Mouse (Mus musculus): ENCODE results near the gene Il12a.

The Il12a gene

GRCm38 (mm10) chr3:68690344-68690743, at the start of gene Il12a:
TSS of gene Il12a (plus strand) at chr3:68690644.
- DNase-seq = no peak

GRCm38 (mm10) chr3:68642935-68643334, 47.5 kb upstream of the Il12a start:
- no peak for DNase-seq

GRCm38 (mm10) chr3:68646387-68647130, 43.9 kb upstream of the Il12a start:
- DNase-seq = peak in 1 of 2 experiments; percentile 49

- DNase-seq = no peak
Measured at GRCm38 (mm10) chr3:68647282-68647681, 43.2 kb upstream of the Il12a start.

GRCm38 (mm10) chr3:68650251-68650650, 40.2 kb upstream of the Il12a start:
- no peak for DNase-seq

GRCm38 (mm10) chr3:68656607-68657352, 33.7 kb upstream of the Il12a start:
- DNase-seq = no peak

- no peak for DNase-seq
Measured at GRCm38 (mm10) chr3:68657589-68658245, 32.7 kb upstream of the Il12a start.

- no peak for DNase-seq
Measured at GRCm38 (mm10) chr3:68659996-68660395, 30.4 kb upstream of the Il12a start.

GRCm38 (mm10) chr3:68660538-68660937, 29.9 kb upstream of the Il12a start:
- DNase-seq = no peak

- no peak for DNase-seq
Measured at GRCm38 (mm10) chr3:68662386-68662785, 28.1 kb upstream of the Il12a start.

GRCm38 (mm10) chr3:68664337-68664736, 26.1 kb upstream of the Il12a start:
- no peak for DNase-seq

- no peak for DNase-seq
Measured at GRCm38 (mm10) chr3:68666377-68666776, 24.1 kb upstream of the Il12a start.

GRCm38 (mm10) chr3:68667852-68668251, 22.6 kb upstream of the Il12a start:
- DNase-seq = no peak

GRCm38 (mm10) chr3:68669418-68669974, 20.9 kb upstream of the Il12a start:
- DNase-seq = no peak

GRCm38 (mm10) chr3:68674721-68675120, 15.7 kb upstream of the Il12a start:
- no peak for DNase-seq

GRCm38 (mm10) chr3:68675216-68675835, 15.1 kb upstream of the Il12a start:
- no peak for DNase-seq

GRCm38 (mm10) chr3:68675980-68676678, 14.3 kb upstream of the Il12a start:
- DNase-seq = no peak

- peak; percentile 70 to 82 for DNase-seq
Measured at GRCm38 (mm10) chr3:68676831-68677303, 13.6 kb upstream of the Il12a start.

GRCm38 (mm10) chr3:68678805-68679585, 11.4 kb upstream of the Il12a start:
- DNase-seq = no peak

- no peak for DNase-seq
Measured at GRCm38 (mm10) chr3:68683579-68683978, 6.9 kb upstream of the Il12a start.

GRCm38 (mm10) chr3:68684207-68684606, 6.2 kb upstream of the Il12a start:
- no peak for DNase-seq

All from lung, postnatal 4 days (tissue).